Comparison of ENCODE assay signal across 8 mouse cellular contexts in genomic region chr9:40756401-40756800, GRCm38 (mm10). TPM values are rescaled to one million over a fixed set of nuclear protein-coding genes. Genes with fewer than 3 reads are reported as not detected.
DNase-seq lines count a peak whose midpoint lies in the region; ATAC-seq and TF ChIP-seq lines count a peak whose summit lies in the region.

No protein-coding gene starts in this region.

- intact Hi-C loops in left cerebral cortex, postnatal 25 days (cut with DNase I), result loop anchor here (2.0 to 10.0 kb wide), 5 partner anchors 44 to 422 kb away; partner anchors contain the start of gene Hspa8

- no peaks in the 10 kb centered on the region for H3K9me3 ChIP-seq in forebrain, embryonic 16.5 days (ENCODE audit: control insufficient read depth, low read length)
- H3K9me3 ChIP-seq in midbrain, postnatal 0 days (ENCODE audit: low read length), result no peaks in the 10 kb centered on the region

- peak overlapping the region; percentile 28; the same call in 1 of the 2 replicates for H3K27ac ChIP-seq in cerebellum, adult 2 months (ENCODE audit: insufficient read depth, low read length)
- H3K27ac ChIP-seq in forebrain, embryonic 16.5 days (ENCODE audit: low read length), result peak overlapping the region; percentile 88
- H3K27ac ChIP-seq in midbrain, postnatal 0 days (ENCODE audit: low read depth, low read length), result no peak overlapping the region
- no peak overlapping the region for H3K27ac ChIP-seq in testis, adult 2 months (ENCODE audit: control insufficient read depth, insufficient read depth, low read depth, low read length)

- no peak for TF ChIP-seq POLR2A in cerebellum, adult 2 months (IDR thresholded peaks at IDR 0.05; ENCODE audit: borderline replicate concordance, insufficient read depth, low read length)
- no peak for TF ChIP-seq POLR2A in testis, adult 2 months (IDR thresholded peaks at IDR 0.05; ENCODE audit: control insufficient read depth, low read depth, low read length)

- peak; percentile 57; the same call in 1 of the 2 replicates for TF ChIP-seq CTCF in cerebellum, adult 2 months (IDR thresholded peaks at IDR 0.05; ENCODE audit: borderline replicate concordance, insufficient read depth, low read depth, low read length)
- TF ChIP-seq CTCF in midbrain, postnatal 0 days (IDR thresholded peaks at IDR 0.05), result peak; percentile 90
- no peak for TF ChIP-seq CTCF in testis, adult 2 months (IDR thresholded peaks at IDR 0.05; ENCODE audit: control insufficient read depth, insufficient read depth, insufficient replicate concordance, low read depth, low read length)

- no peak for ATAC-seq in forebrain, embryonic 16.5 days
- 0 out of 2 replicates have a peak, but pooled peaks have one; percentile 45 for ATAC-seq in midbrain, postnatal 0 days (ENCODE audit: low FRiP score)

- H3K9ac ChIP-seq in forebrain, embryonic 16.5 days (replicated peaks; ENCODE audit: low read depth, low read length), result no peak overlapping the region
- no peak overlapping the region for H3K9ac ChIP-seq in midbrain, postnatal 0 days (replicated peaks; ENCODE audit: low read length, poor library complexity, severe bottlenecking)

- WGBS in cerebellum, adult 2 months, result 24% methylated on average over 4 of the region's 4 CpGs
- 21% methylated on average over 4 of the region's 4 CpGs for WGBS in forebrain, embryonic 16.5 days
- WGBS in midbrain, postnatal 0 days, result 21% methylated on average over 4 of the region's 4 CpGs

- no peak overlapping the region for H3K4me2 ChIP-seq in forebrain, embryonic 16.5 days (ENCODE audit: low read length)
- H3K4me2 ChIP-seq in midbrain, postnatal 0 days (ENCODE audit: low read depth, low read length, poor library complexity, severe bottlenecking), result no peak overlapping the region

- no peak overlapping the region for H3K4me3 ChIP-seq in cerebellum, adult 2 months (replicated peaks; ENCODE audit: insufficient read depth, low read depth, low read length)
- no peak overlapping the region for H3K4me3 ChIP-seq in forebrain, embryonic 16.5 days (replicated peaks; ENCODE audit: low read length)
- H3K4me3 ChIP-seq in midbrain, postnatal 0 days (ENCODE audit: low read depth, low read length), result no peak overlapping the region
- peak overlapping the region; percentile 11; the same call in 1 of the 2 replicates for H3K4me3 ChIP-seq in testis, adult 2 months (ENCODE audit: control insufficient read depth, low read depth, low read length)

- H3K4me1 ChIP-seq in cerebellum, adult 2 months (ENCODE audit: control insufficient read depth, insufficient read depth, low read length), result peaks cover 11% of the 10 kb centered on the region; the same call in 1 of the 2 replicates
- H3K4me1 ChIP-seq in forebrain, embryonic 16.5 days (replicated peaks; ENCODE audit: control insufficient read depth, insufficient read depth, low read length), result peaks cover 22% of the 10 kb centered on the region
- peaks cover 5% of the 10 kb centered on the region for H3K4me1 ChIP-seq in midbrain, postnatal 0 days (ENCODE audit: insufficient read depth, low read length)
- H3K4me1 ChIP-seq in testis, adult 2 months (ENCODE audit: control insufficient read depth, insufficient read depth, low read length), result peaks cover 7% of the 10 kb centered on the region

- H3K36me3 ChIP-seq in forebrain, embryonic 16.5 days (ENCODE audit: control insufficient read depth, insufficient read depth), result no peaks in the 10 kb centered on the region
- H3K36me3 ChIP-seq in midbrain, postnatal 0 days (ENCODE audit: insufficient read depth, low read length), result no peaks in the 10 kb centered on the region
- no peaks in the 10 kb centered on the region for H3K36me3 ChIP-seq in testis, adult 2 months (ENCODE audit: control insufficient read depth, insufficient read depth, low read length)

- no peaks in the 10 kb centered on the region for H3K27me3 ChIP-seq in cerebellum, adult 2 months (ENCODE audit: control insufficient read depth, insufficient read depth, low read length)
- no peaks in the 10 kb centered on the region for H3K27me3 ChIP-seq in forebrain, embryonic 16.5 days (replicated peaks; ENCODE audit: control insufficient read depth, insufficient read depth, low read length)
- no peaks in the 10 kb centered on the region for H3K27me3 ChIP-seq in midbrain, postnatal 0 days (ENCODE audit: insufficient read depth, low read length)
- no peaks in the 10 kb centered on the region for H3K27me3 ChIP-seq in testis, adult 2 months (ENCODE audit: control insufficient read depth, insufficient read depth, low read length)

- peak; percentile 62 to 67 for DNase-seq in left cerebral cortex, postnatal 25 days (ENCODE audit: low spot score in 2 of 2)
- DNase-seq in left cerebral cortex, adult 8-10 months (ENCODE audit: low spot score in 2 of 2), result no peak
- peak; percentile 61 to 64 for DNase-seq in cerebellum, adult 2 months
- peak; percentile 87 for DNase-seq in induced T-regulatory cell, adult 2 months (ENCODE audit: low read depth)
- DNase-seq in liver, result peak; percentile 58
- DNase-seq in midbrain, postnatal 0 days (ENCODE audit: low spot score), result peak; percentile 84

RNA-seq across cellular contexts. Expression of gene Hspa8, which starts 44.4 kb away (rescaled TPM):
- total RNA-seq in left cerebral cortex, postnatal 25 days (2021), result 1,000 to 10,000 TPM; 2,412 to 2,535 TPM
- 1,000 to 10,000 TPM; 1,516 to 1,907 (median 1,709) TPM for total RNA-seq in left cerebral cortex, adult 8-10 months (2022)
- 2,645 and 2,703 TPM in 2 replicates for polyA plus RNA-seq in cerebellum, adult 2 months (2012; rRNA removed)
- 3,453 and 3,528 TPM in 2 replicates for polyA plus RNA-seq in forebrain, embryonic 16.5 days (2015; fragmentation: Nextera tagmentation; extraction: Ambion mirVana)
- total RNA-seq in midbrain, postnatal 0 days (2014; rRNA removed), result 3,665 and 4,346 TPM in 2 replicates
- 2,467 and 2,499 TPM in 2 replicates for polyA plus RNA-seq in midbrain, postnatal 0 days (2015; fragmentation: Nextera tagmentation; extraction: Ambion mirVana)
- 307 and 321 TPM in 2 replicates for polyA plus RNA-seq in testis, adult 2 months (2012; rRNA removed)

Comparison
In these comparisons a context has a peak if more than half of its experiments do, and no peak if none do; other contexts are left out.
1. DNase-seq: peak in left cerebral cortex, postnatal 25 days (2 of 2), cerebellum, adult 2 months (2 of 2), induced T-regulatory cell, adult 2 months (single experiment), liver (single experiment) and midbrain, postnatal 0 days (single experiment); none in left cerebral cortex, adult 8-10 months (0 of 2).
2. H3K27ac ChIP-seq: peak in cerebellum, adult 2 months (single experiment) and forebrain, embryonic 16.5 days (single experiment); none in midbrain, postnatal 0 days (single experiment) and testis, adult 2 months (single experiment).